Mouse (Mus musculus): ENCODE results near the gene Ei24. TPM values are rescaled to one million over a fixed set of nuclear protein-coding genes. Genes with fewer than 3 reads are reported as not detected.

The Ei24 gene
- polyA plus RNA-seq, 1 experiment from 2014 or later, result 50.2 TPM

DNA sequence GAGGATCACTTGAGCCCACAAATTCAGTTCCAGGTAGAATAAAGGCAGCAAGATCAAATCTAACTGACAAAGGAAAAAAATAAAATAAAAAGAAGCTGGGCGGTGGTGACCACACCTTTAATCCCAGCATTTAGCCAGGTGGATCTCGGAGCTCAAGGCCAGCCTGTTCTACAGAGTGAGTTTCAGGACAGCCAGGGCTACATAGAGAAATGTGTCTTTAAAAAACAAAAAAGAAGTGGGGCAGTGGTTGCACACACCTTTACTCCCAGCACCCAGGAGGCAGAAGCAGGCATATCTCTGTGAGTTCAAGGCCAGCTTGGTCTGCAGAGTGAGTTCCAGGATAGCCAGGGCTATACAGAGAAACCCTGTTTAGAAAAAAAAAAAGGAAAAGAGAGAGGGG is 4.8 kb upstream of the Ei24 start:
- no peaks in the 10 kb centered on the region for H3K9me3 ChIP-seq (ENCODE audit: control insufficient read depth, low read length)
- no peak overlapping the region for H3K27ac ChIP-seq (ENCODE audit: low read depth, low read length)
- no peak overlapping the region for H3K4me2 ChIP-seq (ENCODE audit: low read depth, low read length)
- no peaks in the 10 kb centered on the region for H3K4me1 ChIP-seq (ENCODE audit: control insufficient read depth, insufficient read depth, low read length)
- no peak overlapping the region for H3K4me3 ChIP-seq (ENCODE audit: low read depth, low read length)
- H3K27me3 ChIP-seq (ENCODE audit: control insufficient read depth, insufficient read depth, low read length), result peaks cover 2% of the 10 kb centered on the region; the same call in 1 of the 2 replicates
- WGBS, result 91% methylated on average over 2 of the region's 2 CpGs
- H3K36me3 ChIP-seq (ENCODE audit: control insufficient read depth, insufficient read depth, low read length), result no peaks in the 10 kb centered on the region
- H3K9ac ChIP-seq (replicated peaks; ENCODE audit: low read depth, low read length), result no peak overlapping the region
- ATAC-seq (ENCODE audit: low read depth), result no peak

DNA sequence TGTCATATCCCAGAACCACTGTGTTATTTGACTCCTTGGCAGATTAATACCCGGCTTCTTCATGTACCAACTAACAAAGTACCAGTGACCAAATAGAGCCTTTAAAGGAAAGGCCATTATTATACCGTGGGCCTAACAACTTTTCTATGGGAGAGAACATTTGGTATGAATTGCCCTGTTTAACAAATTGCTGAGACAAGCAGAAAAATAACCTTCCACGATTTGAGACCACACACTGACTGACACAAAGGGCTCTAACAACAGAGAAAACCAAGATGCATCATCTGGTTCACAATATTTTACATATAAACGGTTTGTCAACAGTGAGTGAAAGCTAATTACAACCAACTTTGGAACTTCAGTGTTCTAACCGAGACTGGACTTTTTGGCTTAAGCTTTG is 969 bp downstream of the Ei24 start:
- Histone ChIP-seq H3K27me3 (ENCODE audit: control insufficient read depth, insufficient read depth, low read length) (peaks cover 3% of the 10 kb centered on the region; the same call in 1 of the 2 replicates), H3K4me2 (ENCODE audit: low read depth, low read length) (peak overlapping the region; percentile 84), H3K9me3 (ENCODE audit: control insufficient read depth, low read length) (no peaks in the 10 kb centered on the region), H3K4me1 (ENCODE audit: control insufficient read depth, insufficient read depth, low read length) (peaks cover 8% of the 10 kb centered on the region), H3K4me3 (ENCODE audit: low read depth, low read length) (peak overlapping the region; percentile 96), H3K36me3 (ENCODE audit: control insufficient read depth, insufficient read depth, low read length) (peaks cover 5% of the 10 kb centered on the region; the same call in 1 of the 2 replicates), H3K27ac (ENCODE audit: low read depth, low read length) (no peak overlapping the region), H3K9ac (replicated peaks; ENCODE audit: low read depth, low read length) (peak overlapping the region; percentile 98; the same call in 1 of the 2 replicates)
- ATAC-seq (ENCODE audit: low read depth), result no peak
- WGBS, result 14% methylated on average over 5 of the region's 5 CpGs

DNA sequence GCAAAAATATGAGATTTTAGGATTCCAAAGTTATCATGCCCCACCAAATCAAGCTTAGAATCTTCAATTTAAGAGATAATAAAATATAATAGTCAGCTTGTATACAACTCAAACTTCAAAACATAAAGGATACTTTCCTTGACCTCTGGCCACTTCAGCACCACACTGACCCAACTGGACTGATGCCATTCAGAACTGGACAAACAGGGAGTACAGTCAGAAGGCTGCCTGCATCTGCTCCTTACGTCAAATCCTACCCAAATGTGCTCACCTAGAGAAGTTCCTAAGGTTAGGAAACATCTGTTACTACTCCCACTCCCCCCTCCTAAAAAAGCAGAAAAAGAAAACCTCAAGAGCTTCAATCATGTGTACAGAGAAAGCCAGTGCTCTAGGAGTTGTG is 1.6 kb downstream of the Ei24 start:
- ATAC-seq (ENCODE audit: low read depth), result no peak

DNA sequence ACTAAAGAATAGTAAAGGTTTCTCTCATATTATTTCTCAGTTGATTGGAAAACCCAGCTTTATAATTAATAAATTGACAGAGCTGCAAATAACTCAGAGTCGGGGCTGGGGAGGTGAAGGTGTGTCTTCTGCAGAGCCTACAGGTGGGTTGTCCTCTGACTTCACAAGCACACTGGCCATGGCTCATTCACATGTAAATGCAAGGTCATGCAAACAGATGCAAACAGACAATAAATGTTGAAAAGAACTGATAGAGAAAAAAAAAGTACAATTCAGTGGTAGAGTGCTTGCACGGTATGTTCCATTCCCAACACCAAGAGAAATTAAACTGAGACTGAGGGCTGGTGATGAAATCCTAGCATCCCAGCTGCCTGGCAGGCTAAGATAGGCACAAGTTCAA is 2.7 kb downstream of the Ei24 start:
- no peak for ATAC-seq (ENCODE audit: low read depth)
- H3K4me3 ChIP-seq (ENCODE audit: low read depth, low read length), result no peak overlapping the region
- no peak overlapping the region for H3K27ac ChIP-seq (ENCODE audit: low read depth, low read length)
- no peaks in the 10 kb centered on the region for H3K9me3 ChIP-seq (ENCODE audit: control insufficient read depth, low read length)
- peaks cover 8% of the 10 kb centered on the region for H3K4me1 ChIP-seq (ENCODE audit: control insufficient read depth, insufficient read depth, low read length)
- no peak overlapping the region for H3K9ac ChIP-seq (replicated peaks; ENCODE audit: low read depth, low read length)
- peaks cover 3% of the 10 kb centered on the region; the same call in 1 of the 2 replicates for H3K27me3 ChIP-seq (ENCODE audit: control insufficient read depth, insufficient read depth, low read length)
- H3K36me3 ChIP-seq (ENCODE audit: control insufficient read depth, insufficient read depth, low read length), result peaks cover 11% of the 10 kb centered on the region
- no peak overlapping the region for H3K4me2 ChIP-seq (ENCODE audit: low read depth, low read length)
- 74% methylated on average over 2 of the region's 2 CpGs for WGBS

More for the DNA sequence above, 1.6 kb downstream of the Ei24 start:
- peaks cover 3% of the 10 kb centered on the region; the same call in 1 of the 2 replicates for H3K27me3 ChIP-seq (ENCODE audit: control insufficient read depth, insufficient read depth, low read length)
- H3K9me3 ChIP-seq (ENCODE audit: control insufficient read depth, low read length), result no peaks in the 10 kb centered on the region
- H3K4me2 ChIP-seq (ENCODE audit: low read depth, low read length), result peak overlapping the region; percentile 84
- WGBS, result 87% methylated on average over 1 of the region's 1 CpGs
- H3K4me3 ChIP-seq (ENCODE audit: low read depth, low read length), result no peak overlapping the region; the same call in 1 of the 2 replicates
- H3K36me3 ChIP-seq (ENCODE audit: control insufficient read depth, insufficient read depth, low read length), result peaks cover 7% of the 10 kb centered on the region; the same call in 1 of the 2 replicates
- no peak overlapping the region for H3K9ac ChIP-seq (replicated peaks; ENCODE audit: low read depth, low read length)
- no peak overlapping the region for H3K27ac ChIP-seq (ENCODE audit: low read depth, low read length)
- peaks cover 8% of the 10 kb centered on the region for H3K4me1 ChIP-seq (ENCODE audit: control insufficient read depth, insufficient read depth, low read length)

DNA sequence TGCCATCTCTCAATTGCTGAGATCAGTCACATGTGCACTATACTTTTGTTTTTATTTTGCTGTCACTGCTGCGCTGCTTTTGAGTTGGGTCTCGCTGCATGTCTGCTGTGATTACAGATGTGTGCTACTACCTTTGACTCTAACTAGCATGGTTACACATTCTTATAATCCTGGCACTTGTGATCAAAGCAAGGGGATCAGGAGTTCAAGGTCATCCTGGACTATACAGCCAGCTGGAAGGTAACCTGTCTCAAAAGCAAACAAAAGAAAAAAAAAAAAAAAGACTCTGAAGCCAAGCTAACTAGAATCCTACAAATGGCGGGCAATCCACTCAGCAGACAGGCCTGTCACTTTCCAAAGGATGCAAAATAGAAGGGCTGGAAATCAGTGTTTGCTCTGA is 5.0 kb downstream of the Ei24 start:
- no peak overlapping the region for H3K4me2 ChIP-seq (ENCODE audit: low read depth, low read length)
- peaks cover 31% of the 10 kb centered on the region for H3K36me3 ChIP-seq (ENCODE audit: control insufficient read depth, insufficient read depth, low read length)
- H3K4me1 ChIP-seq (ENCODE audit: control insufficient read depth, insufficient read depth, low read length), result peaks cover 8% of the 10 kb centered on the region
- H3K27me3 ChIP-seq (ENCODE audit: control insufficient read depth, insufficient read depth, low read length), result peaks cover 3% of the 10 kb centered on the region; the same call in 1 of the 2 replicates
- H3K4me3 ChIP-seq (ENCODE audit: low read depth, low read length), result no peak overlapping the region
- no peak for ATAC-seq (ENCODE audit: low read depth)
- H3K27ac ChIP-seq (ENCODE audit: low read depth, low read length), result no peak overlapping the region
- WGBS, result 94% methylated on average over 3 of the region's 3 CpGs
- no peaks in the 10 kb centered on the region for H3K9me3 ChIP-seq (ENCODE audit: control insufficient read depth, low read length)
- no peak overlapping the region for H3K9ac ChIP-seq (replicated peaks; ENCODE audit: low read depth, low read length)

DNA sequence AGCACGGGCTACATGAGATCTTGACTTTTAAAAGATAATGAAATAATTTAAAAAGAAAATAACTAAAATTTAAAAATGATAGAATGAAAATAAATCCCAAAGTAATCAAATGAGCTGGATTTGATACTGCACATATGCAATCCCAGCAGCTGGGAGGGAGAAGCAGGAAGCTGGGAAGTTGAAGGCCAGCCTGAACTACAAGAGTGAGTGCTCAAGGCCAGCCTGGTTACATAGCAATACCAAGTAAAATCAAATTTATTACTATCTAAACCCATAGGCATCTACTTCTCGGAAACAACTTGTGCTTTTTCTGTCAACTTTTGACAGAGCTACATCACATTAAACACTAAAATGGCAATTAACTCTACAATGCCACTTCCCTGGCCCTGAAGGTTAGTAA is 13.3 kb downstream of the Ei24 start:
- 92% methylated on average over 2 of the region's 2 CpGs for WGBS
- Histone ChIP-seq H3K9me3 (ENCODE audit: control insufficient read depth, low read length) (no peaks in the 10 kb centered on the region), H3K4me3 (ENCODE audit: low read depth, low read length) (no peak overlapping the region), H3K36me3 (ENCODE audit: control insufficient read depth, insufficient read depth, low read length) (peaks cover 68% of the 10 kb centered on the region), H3K4me1 (ENCODE audit: control insufficient read depth, insufficient read depth, low read length) (no peaks in the 10 kb centered on the region), H3K27ac (ENCODE audit: low read depth, low read length) (no peak overlapping the region), H3K9ac (replicated peaks; ENCODE audit: low read depth, low read length) (no peak overlapping the region), H3K4me2 (ENCODE audit: low read depth, low read length) (no peak overlapping the region), H3K27me3 (ENCODE audit: control insufficient read depth, insufficient read depth, low read length) (no peaks in the 10 kb centered on the region)
- no peak for ATAC-seq (ENCODE audit: low read depth)

DNA sequence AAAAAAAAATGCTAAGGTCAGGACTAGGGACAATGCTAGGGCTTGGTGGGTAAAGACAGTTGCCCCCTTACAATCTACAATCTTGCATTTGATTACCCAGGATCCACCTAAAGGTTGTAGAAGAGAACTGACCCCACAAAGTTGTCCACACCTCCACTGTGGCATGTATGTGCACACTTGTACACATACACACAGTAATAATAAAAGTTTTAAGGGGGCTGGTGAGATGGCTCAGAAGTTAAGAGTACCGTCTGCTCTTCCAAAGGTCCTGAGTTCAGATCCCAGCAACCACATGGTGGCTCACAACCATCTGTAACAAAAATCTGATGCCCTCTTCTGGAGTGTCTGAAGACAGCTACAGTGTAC is 28.2 kb downstream of the Ei24 start:
- Histone ChIP-seq H3K4me3 (ENCODE audit: low read depth, low read length) (no peak overlapping the region), H3K4me1 (ENCODE audit: control insufficient read depth, insufficient read depth, low read length) (peaks cover 8% of the 10 kb centered on the region), H3K4me2 (ENCODE audit: low read depth, low read length) (no peak overlapping the region), H3K36me3 (ENCODE audit: control insufficient read depth, insufficient read depth, low read length) (peaks cover 3% of the 10 kb centered on the region; the same call in 1 of the 2 replicates), H3K9me3 (ENCODE audit: control insufficient read depth, low read length) (no peaks in the 10 kb centered on the region), H3K27me3 (ENCODE audit: control insufficient read depth, insufficient read depth, low read length) (no peaks in the 10 kb centered on the region), H3K27ac (ENCODE audit: low read depth, low read length) (no peak overlapping the region), H3K9ac (replicated peaks; ENCODE audit: low read depth, low read length) (no peak overlapping the region)
- WGBS, result 92% methylated on average over 1 of the region's 1 CpGs
- no peak for ATAC-seq (ENCODE audit: low read depth)

DNA sequence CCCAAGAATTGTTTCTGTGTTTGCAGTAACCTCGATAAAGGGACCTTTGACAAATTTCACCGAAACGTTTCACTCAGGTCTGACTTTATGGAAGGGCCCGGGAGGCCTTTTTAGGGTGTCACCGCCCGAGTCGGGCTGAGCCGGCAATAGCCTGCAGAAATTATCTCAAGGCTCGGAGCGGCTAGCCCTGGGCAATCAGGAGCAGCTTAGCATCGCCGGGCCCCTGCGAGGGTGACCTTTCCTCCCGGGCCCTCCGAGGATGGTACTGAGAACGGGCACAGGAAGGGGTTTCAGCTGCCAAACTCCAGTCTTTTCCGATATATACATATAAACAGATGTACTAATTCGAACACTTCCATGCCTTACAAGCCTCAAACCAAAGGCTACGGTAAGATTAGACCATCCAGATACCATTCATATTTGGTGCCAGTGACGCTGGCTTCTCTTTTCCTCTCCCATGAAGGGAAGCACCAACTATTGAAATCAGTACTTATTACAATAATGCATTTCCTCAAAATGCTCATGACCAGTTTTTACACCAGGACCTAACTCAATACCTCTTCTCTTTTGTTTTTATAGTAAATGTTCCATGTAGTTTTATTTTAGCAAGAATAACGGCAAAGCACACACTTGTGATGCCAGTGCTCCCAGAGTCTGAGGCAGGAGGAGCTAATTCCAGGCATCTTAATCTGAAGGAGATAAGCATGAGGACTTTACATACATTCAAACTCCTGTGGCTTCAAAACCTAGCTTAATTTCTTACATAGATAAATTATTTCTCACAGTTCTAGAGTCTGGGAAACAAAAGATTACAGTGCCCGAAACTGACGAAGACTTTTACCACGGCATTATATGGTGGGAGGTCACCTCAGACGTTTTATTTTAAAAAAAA is 28.8 kb downstream of the Ei24 start:
- Histone ChIP-seq H3K4me2 (ENCODE audit: low read depth, low read length) (peak overlapping the region; percentile 81), H3K4me1 (ENCODE audit: control insufficient read depth, insufficient read depth, low read length) (peaks cover 8% of the 10 kb centered on the region), H3K9ac (replicated peaks; ENCODE audit: low read depth, low read length) (peak overlapping the region; percentile 76), H3K27ac (ENCODE audit: low read depth, low read length) (peak overlapping the region; percentile 87), H3K9me3 (ENCODE audit: control insufficient read depth, low read length) (no peaks in the 10 kb centered on the region), H3K27me3 (ENCODE audit: control insufficient read depth, insufficient read depth, low read length) (no peaks in the 10 kb centered on the region), H3K4me3 (ENCODE audit: low read depth, low read length) (peak overlapping the region; percentile 75), H3K36me3 (ENCODE audit: control insufficient read depth, insufficient read depth, low read length) (peaks cover 4% of the 10 kb centered on the region; the same call in 1 of the 2 replicates)
- ATAC-seq (ENCODE audit: low read depth), result peak; percentile 8
- WGBS, result 13% methylated on average over 25 of the region's 25 CpGs

All from neural tube, embryonic 14.5 days (tissue).